Mouse (Mus musculus) thymus, postnatal 10 days (tissue): Measurements from ENCODE around the gene Hmgcll1.
"Not testable (repeated sequence)": the region's sequence is repeated elsewhere in the genome, so short reads cannot be mapped to it uniquely, and the experiment has no call there.

Source experiments
- DNase-seq, 2 experiments: peaks; one replicate each; pipeline ENCODE4 v3.0.0; 2021; ENCODE audit warnings: low spot score in 2 of 2

Gene Hmgcll1

GRCm38 (mm10) chr9:76060935-76061334 lies 46.3 kb downstream of the Hmgcll1 start:
- no peak for DNase-seq

- DNase-seq: no peak
These were observed 46.8 kb downstream of the Hmgcll1 start for GRCm38 (mm10) chr9:76061492-76061891.

GRCm38 (mm10) chr9:76064164-76064563 lies 49.5 kb downstream of the Hmgcll1 start:
- no peak for DNase-seq

- DNase-seq: no peak
These were observed 76.9 kb downstream of the Hmgcll1 start for GRCm38 (mm10) chr9:76091561-76091960.

GRCm38 (mm10) chr9:76097221-76097620 lies 82.6 kb downstream of the Hmgcll1 start:
- DNase-seq: no peak

DNA sequence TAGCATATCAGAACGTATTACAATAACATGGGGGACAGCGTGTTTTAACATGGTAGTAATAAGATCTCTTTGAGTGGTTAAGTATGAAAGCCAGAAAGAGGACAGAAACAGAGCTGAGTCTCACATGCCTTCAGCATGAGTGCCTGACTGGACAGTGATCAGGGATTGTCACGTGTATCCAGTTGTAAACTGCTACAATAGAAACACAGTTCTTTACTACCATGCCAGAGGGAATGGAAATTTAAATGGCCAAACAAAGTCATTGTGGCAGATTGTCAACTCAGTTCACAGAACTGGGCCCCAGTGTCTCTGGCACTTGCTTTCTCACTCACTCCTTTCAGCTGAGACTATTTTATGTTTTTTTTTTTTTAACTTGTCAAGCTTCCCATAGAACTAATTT lies 85.3 kb downstream of the Hmgcll1 start:
- DNase-seq: no peak

DNA sequence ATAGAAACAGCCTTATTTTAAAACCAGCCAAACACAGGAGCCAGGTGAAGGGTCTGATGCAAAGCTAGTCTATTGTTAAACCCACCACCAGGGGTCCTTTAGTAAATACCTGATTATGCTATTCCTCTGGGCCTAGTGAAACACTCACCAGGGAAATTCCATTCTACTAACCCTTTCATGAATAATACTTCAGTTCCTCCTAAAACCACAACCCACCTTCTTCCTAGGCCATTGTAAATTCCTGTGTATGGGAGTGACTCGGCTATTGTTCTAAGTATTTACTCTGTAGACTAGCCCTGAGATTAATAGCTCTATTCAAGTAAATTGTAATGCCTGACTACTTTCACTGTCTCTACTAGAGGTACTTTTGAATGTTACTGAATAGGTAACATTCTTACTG lies 89.8 kb downstream of the Hmgcll1 start:
- not testable (repeated sequence) for DNase-seq

- DNase-seq: no peak
These were observed 90.2 kb downstream of the Hmgcll1 start for GRCm38 (mm10) chr9:76104846-76105245.

DNA sequence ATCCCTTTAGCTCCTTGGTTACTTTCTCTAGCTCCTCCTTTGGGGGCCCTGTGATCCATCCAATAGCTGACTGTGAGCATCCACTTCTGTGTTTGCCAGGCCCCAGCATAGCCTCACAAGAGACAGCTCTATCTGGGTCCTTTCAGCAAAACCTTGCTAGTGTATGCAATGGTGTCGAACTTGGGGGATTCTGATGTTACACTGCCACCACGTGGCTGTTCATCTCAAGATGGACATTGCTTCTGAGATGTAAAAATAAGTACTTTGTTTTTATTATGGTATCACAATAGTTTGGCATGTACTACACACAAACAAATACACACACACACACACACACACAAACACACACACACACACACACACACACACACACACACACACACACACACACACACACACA lies 108.2 kb downstream of the Hmgcll1 start:
- not testable (repeated sequence) for DNase-seq

GRCm38 (mm10) chr9:76124249-76124648 lies 109.6 kb downstream of the Hmgcll1 start:
- no peak for DNase-seq

DNA sequence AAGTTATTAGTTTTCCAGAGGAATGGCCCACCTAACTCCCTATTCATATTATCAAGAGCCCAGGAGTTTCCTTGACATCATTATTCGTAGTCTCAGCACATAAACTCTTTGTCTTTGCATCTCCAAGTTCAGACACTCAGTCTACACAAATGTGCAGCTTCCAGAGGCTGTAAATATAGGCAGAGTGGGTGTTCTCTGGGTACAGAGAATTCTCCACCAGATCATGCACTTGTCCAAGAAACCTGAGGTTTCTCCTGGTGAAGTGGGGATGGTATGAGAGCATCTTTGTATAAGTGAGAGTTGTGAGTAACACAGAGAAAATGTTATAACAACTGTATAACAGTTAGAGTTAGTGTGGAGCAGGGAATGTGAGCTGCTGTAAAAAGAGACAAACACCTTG lies 114.7 kb downstream of the Hmgcll1 start:
- DNase-seq: no peak

DNA sequence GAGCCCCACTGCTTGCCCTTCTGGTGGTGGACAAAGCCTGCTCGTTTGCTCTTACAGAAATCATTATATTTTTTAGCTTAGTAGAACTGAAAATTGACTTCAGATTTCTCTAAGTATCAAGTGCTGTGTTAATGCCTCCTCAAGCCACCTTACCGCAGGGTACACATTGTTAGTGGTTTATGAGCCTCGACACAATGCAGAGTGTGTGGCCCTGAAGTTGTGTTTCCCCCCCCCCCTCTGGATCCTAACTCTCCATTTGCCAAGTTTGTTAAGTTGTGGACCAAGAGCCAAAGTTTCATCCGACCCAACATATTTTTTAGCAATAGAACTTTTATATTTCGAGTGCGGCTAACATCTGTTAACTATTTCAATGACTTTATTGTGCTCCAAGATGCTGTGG lies 119.4 kb downstream of the Hmgcll1 start:
- DNase-seq: no peak

DNA sequence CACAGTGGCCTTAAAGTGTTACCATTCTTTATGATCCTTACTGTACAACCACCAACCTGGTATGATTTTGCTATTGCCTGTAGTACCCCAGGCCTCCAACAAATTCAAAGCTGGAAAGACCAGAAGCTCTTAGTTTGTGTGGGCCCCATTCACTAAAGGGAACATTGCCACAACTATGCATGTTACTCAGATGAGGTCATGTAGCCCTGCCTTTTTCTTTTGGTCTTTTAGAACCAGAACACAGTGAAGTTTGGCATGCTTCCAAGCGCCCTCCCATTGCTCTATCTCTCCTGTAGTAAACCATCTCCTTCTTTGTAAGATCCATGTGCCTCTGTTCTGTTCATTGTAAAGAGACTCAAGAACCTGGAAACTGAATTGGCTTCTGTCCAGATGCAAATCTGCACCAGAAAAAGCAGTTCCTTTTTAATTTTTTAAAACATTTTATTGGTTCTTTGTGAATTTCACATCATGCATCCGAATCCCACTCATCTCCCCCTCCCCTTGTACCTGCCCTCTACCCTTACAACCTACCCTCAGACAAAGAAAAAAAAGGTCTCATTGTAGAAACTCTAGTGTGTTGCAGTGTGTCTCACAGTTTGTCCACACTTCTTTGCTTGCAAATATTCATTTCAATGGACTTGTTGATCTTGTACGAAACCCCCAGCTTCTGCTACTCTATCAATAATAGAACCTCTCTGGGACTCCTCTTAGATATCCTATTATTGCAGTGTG lies 123.9 kb downstream of the Hmgcll1 start:
- DNase-seq: no peak

GRCm38 (mm10) chr9:76145593-76145992 lies 130.9 kb downstream of the Hmgcll1 start:
- no peak for DNase-seq

- no peak for DNase-seq
These were observed 147.8 kb downstream of the Hmgcll1 start for GRCm38 (mm10) chr9:76162446-76162845.

DNA sequence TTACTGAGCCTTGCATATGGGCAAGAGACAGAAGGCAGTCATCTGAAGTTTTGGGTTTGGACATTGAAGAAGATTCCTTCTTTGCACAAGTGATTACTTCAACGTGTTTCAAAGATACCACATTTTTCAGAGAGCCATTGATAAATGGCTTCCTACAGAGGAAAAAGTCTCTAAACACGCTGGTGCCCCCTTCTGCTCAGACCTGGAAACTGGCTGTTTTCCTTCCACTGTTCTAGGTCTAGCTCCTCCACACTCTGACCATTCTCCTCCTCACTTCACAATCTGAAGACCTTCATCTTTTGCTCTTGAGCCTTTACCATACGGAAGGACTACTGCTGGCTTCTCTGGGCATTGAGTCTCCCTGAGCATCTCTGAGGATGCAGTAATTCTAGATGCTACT lies 153.7 kb downstream of the Hmgcll1 start:
- no peak for DNase-seq

GRCm38 (mm10) chr9:76172686-76173295 lies 158.1 kb downstream of the Hmgcll1 start:
- no peak for DNase-seq

GRCm38 (mm10) chr9:76179221-76179620 lies 164.6 kb downstream of the Hmgcll1 start:
- DNase-seq: no peak
